Mouse (Mus musculus): ENCODE measurements around the gene Ldhb. TPM values are rescaled to one million over a fixed set of nuclear protein-coding genes. Genes with fewer than 3 reads are reported as not detected.

The Ldhb gene
- total and polyA plus RNA-seq, 3 experiments, result not detected

- Histone ChIP-seq H3K4me1 (ENCODE audit: insufficient read depth, low read depth, low read length) (no peaks in the 10 kb centered on the region), H3K9me3 (replicated peaks) (no peaks in the 10 kb centered on the region), H3K27me3 (ENCODE audit: insufficient read depth, low read length) (no peaks in the 10 kb centered on the region), H3K4me3 (ENCODE audit: low read depth, low read length) (no peak overlapping the region), H3K36me3 (replicated peaks) (no peaks in the 10 kb centered on the region)
- no peak for TF ChIP-seq GATA1 (IDR thresholded peaks at IDR 0.05; ENCODE audit: borderline replicate concordance, low read length)
- no peak for TF ChIP-seq POLR2AphosphoS5 (IDR thresholded peaks at IDR 0.05; ENCODE audit: insufficient replicate concordance, low read depth, low read length)
- no peak for TF ChIP-seq CTCF (IDR thresholded peaks at IDR 0.05; ENCODE audit: low read depth, low read length)
- TF ChIP-seq TAL1 (conservative IDR thresholded peaks at IDR 0.05; ENCODE audit: low read depth, low read length), result no peak
- TF ChIP-seq GATA2 (IDR thresholded peaks at IDR 0.05; ENCODE audit: borderline replicate concordance, low read depth, low read length), result no peak
- no peak for ATAC-seq (ENCODE audit: extremely low read depth, insufficient number of reproducible peaks, low FRiP score, poor library complexity, severe bottlenecking)
- DNase-seq (ENCODE audit: low spot score), result no peak
Observed at GRCm38 (mm10) chr6:142532686-142533085, 24.9 kb upstream of the Ldhb start.

GRCm38 (mm10) chr6:142532141-142532540, 24.4 kb upstream of the Ldhb start:
- H3K27me3 ChIP-seq (ENCODE audit: insufficient read depth, low read length), result no peaks in the 10 kb centered on the region
- DNase-seq (ENCODE audit: low spot score), result no peak
- no peak for TF ChIP-seq GATA2 (IDR thresholded peaks at IDR 0.05; ENCODE audit: borderline replicate concordance, low read depth, low read length)
- TF ChIP-seq CTCF (IDR thresholded peaks at IDR 0.05; ENCODE audit: low read depth, low read length), result no peak
- TF ChIP-seq GATA1 (IDR thresholded peaks at IDR 0.05; ENCODE audit: borderline replicate concordance, low read length), result no peak
- TF ChIP-seq TAL1 (conservative IDR thresholded peaks at IDR 0.05; ENCODE audit: low read depth, low read length), result no peak
- TF ChIP-seq POLR2AphosphoS5 (IDR thresholded peaks at IDR 0.05; ENCODE audit: insufficient replicate concordance, low read depth, low read length), result no peak
- no peaks in the 10 kb centered on the region for H3K4me1 ChIP-seq (ENCODE audit: insufficient read depth, low read depth, low read length)
- H3K4me3 ChIP-seq (ENCODE audit: low read depth, low read length), result no peak overlapping the region
- no peaks in the 10 kb centered on the region for H3K36me3 ChIP-seq (replicated peaks)
- ATAC-seq (ENCODE audit: extremely low read depth, insufficient number of reproducible peaks, low FRiP score, poor library complexity, severe bottlenecking), result no peak
- H3K9me3 ChIP-seq (replicated peaks), result no peaks in the 10 kb centered on the region

- no peaks in the 10 kb centered on the region for H3K4me1 ChIP-seq (ENCODE audit: insufficient read depth, low read depth, low read length)
- TF ChIP-seq GATA2 (IDR thresholded peaks at IDR 0.05; ENCODE audit: borderline replicate concordance, low read depth, low read length), result no peak
- DNase-seq (ENCODE audit: low spot score) (no peak), ATAC-seq (ENCODE audit: extremely low read depth, insufficient number of reproducible peaks, low FRiP score, poor library complexity, severe bottlenecking) (no peak)
- peaks cover under 1% of the 10 kb centered on the region; the same call in 1 of the 2 replicates for H3K27me3 ChIP-seq (ENCODE audit: insufficient read depth, low read length)
- no peaks in the 10 kb centered on the region for H3K36me3 ChIP-seq (replicated peaks)
- no peak overlapping the region for H3K4me3 ChIP-seq (ENCODE audit: low read depth, low read length)
- no peaks in the 10 kb centered on the region for H3K9me3 ChIP-seq (replicated peaks)
Observed at GRCm38 (mm10) chr6:142530378-142530777, 22.6 kb upstream of the Ldhb start.

- no peaks in the 10 kb centered on the region for H3K36me3 ChIP-seq (replicated peaks)
- no peak for TF ChIP-seq CTCF (IDR thresholded peaks at IDR 0.05; ENCODE audit: low read depth, low read length)
- TF ChIP-seq POLR2AphosphoS5 (IDR thresholded peaks at IDR 0.05; ENCODE audit: insufficient replicate concordance, low read depth, low read length), result no peak
- no peak for TF ChIP-seq GATA2 (IDR thresholded peaks at IDR 0.05; ENCODE audit: borderline replicate concordance, low read depth, low read length)
- TF ChIP-seq GATA1 (IDR thresholded peaks at IDR 0.05; ENCODE audit: borderline replicate concordance, low read length), result no peak
- no peak for TF ChIP-seq TAL1 (conservative IDR thresholded peaks at IDR 0.05; ENCODE audit: low read depth, low read length)
- ATAC-seq (ENCODE audit: extremely low read depth, insufficient number of reproducible peaks, low FRiP score, poor library complexity, severe bottlenecking), result no peak
- no peak overlapping the region for H3K4me3 ChIP-seq (ENCODE audit: low read depth, low read length)
- no peaks in the 10 kb centered on the region for H3K9me3 ChIP-seq (replicated peaks)
- no peak for DNase-seq (ENCODE audit: low spot score)
- peaks cover 2% of the 10 kb centered on the region; the same call in 1 of the 2 replicates for H3K27me3 ChIP-seq (ENCODE audit: insufficient read depth, low read length)
- H3K4me1 ChIP-seq (ENCODE audit: insufficient read depth, low read depth, low read length), result no peaks in the 10 kb centered on the region
Observed at GRCm38 (mm10) chr6:142529680-142530079, 21.9 kb upstream of the Ldhb start.

- DNase-seq (ENCODE audit: low spot score) (no peak), ATAC-seq (ENCODE audit: extremely low read depth, insufficient number of reproducible peaks, low FRiP score, poor library complexity, severe bottlenecking) (no peak)
- no peak overlapping the region for H3K4me3 ChIP-seq (ENCODE audit: low read depth, low read length)
- no peaks in the 10 kb centered on the region for H3K4me1 ChIP-seq (ENCODE audit: insufficient read depth, low read depth, low read length)
- H3K36me3 ChIP-seq (replicated peaks), result no peaks in the 10 kb centered on the region
- no peak for TF ChIP-seq POLR2AphosphoS5 (IDR thresholded peaks at IDR 0.05; ENCODE audit: insufficient replicate concordance, low read depth, low read length)
- no peak for TF ChIP-seq TAL1 (conservative IDR thresholded peaks at IDR 0.05; ENCODE audit: low read depth, low read length)
- no peak for TF ChIP-seq GATA2 (IDR thresholded peaks at IDR 0.05; ENCODE audit: borderline replicate concordance, low read depth, low read length)
- no peak for TF ChIP-seq CTCF (IDR thresholded peaks at IDR 0.05; ENCODE audit: low read depth, low read length)
- peaks cover 2% of the 10 kb centered on the region; the same call in 1 of the 2 replicates for H3K27me3 ChIP-seq (ENCODE audit: insufficient read depth, low read length)
- H3K9me3 ChIP-seq (replicated peaks), result no peaks in the 10 kb centered on the region
Observed at GRCm38 (mm10) chr6:142527931-142528562, 20.3 kb upstream of the Ldhb start.

GRCm38 (mm10) chr6:142524635-142525308, 17.0 kb upstream of the Ldhb start:
- ATAC-seq (ENCODE audit: extremely low read depth, insufficient number of reproducible peaks, low FRiP score, poor library complexity, severe bottlenecking), result peak; percentile 59
- H3K4me1 ChIP-seq (ENCODE audit: insufficient read depth, low read depth, low read length), result no peaks in the 10 kb centered on the region
- TF ChIP-seq POLR2AphosphoS5 (IDR thresholded peaks at IDR 0.05; ENCODE audit: insufficient replicate concordance, low read depth, low read length), result no peak
- TF ChIP-seq CTCF (IDR thresholded peaks at IDR 0.05; ENCODE audit: low read depth, low read length), result no peak
- TF ChIP-seq GATA1 (IDR thresholded peaks at IDR 0.05; ENCODE audit: borderline replicate concordance, low read length), result no peak
- no peak for TF ChIP-seq GATA2 (IDR thresholded peaks at IDR 0.05; ENCODE audit: borderline replicate concordance, low read depth, low read length)
- no peak for TF ChIP-seq TAL1 (conservative IDR thresholded peaks at IDR 0.05; ENCODE audit: low read depth, low read length)
- DNase-seq (ENCODE audit: low spot score), result peak; percentile 4
- H3K36me3 ChIP-seq (replicated peaks), result no peaks in the 10 kb centered on the region
- H3K27me3 ChIP-seq (ENCODE audit: insufficient read depth, low read length), result peaks cover 2% of the 10 kb centered on the region; the same call in 1 of the 2 replicates
- no peaks in the 10 kb centered on the region for H3K9me3 ChIP-seq (replicated peaks)
- H3K4me3 ChIP-seq (ENCODE audit: low read depth, low read length), result no peak overlapping the region
